Mouse (Mus musculus): Measurements from ENCODE around the gene Rxfp4. TPM values are rescaled to one million over a fixed set of nuclear protein-coding genes. Genes with fewer than 3 reads are reported as not detected.

The Rxfp4 gene
- polyA plus RNA-seq, 1 experiment from 2014 or later = not detected

DNA sequence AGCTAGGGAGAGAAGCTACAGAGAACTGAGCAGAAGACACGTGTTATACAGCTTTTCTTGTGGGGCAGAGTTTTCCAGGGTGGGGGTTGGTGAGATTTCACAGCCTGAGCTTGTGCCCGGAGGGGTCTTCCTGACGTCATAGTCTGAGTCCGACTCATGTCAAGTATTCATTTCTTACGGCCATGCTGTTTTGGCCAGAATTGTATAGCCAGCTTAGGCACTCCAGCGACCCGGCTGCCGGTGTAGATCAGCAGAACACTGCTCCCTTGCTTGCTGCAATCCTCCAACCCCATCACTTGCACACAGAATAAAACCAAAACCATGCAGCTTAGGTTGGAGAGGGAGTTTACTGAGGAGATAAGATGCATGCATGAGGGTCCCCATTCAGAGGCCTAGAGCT lies 2.7 kb upstream of the Rxfp4 start:
- DNase-seq (ENCODE audit: low spot score) (no peak), ATAC-seq (ENCODE audit: insufficient read depth, low FRiP score, low TSS enrichment) (no peak)
- 77% methylated on average over 8 of the region's 8 CpGs for WGBS
- Histone ChIP-seq H3K27me3 (ENCODE audit: control insufficient read depth, insufficient read depth, low read length) (no peaks in the 10 kb centered on the region), H3K4me2 (ENCODE audit: low read depth) (no peak overlapping the region), H3K27ac (ENCODE audit: low read depth, low read length) (no peak overlapping the region), H3K36me3 (ENCODE audit: control insufficient read depth, insufficient read depth, low read length) (no peaks in the 10 kb centered on the region), H3K4me1 (ENCODE audit: control insufficient read depth, insufficient read depth, low read length) (no peaks in the 10 kb centered on the region), H3K4me3 (ENCODE audit: low read depth, low read length) (no peak overlapping the region), H3K9ac (ENCODE audit: low read length) (no peak overlapping the region), H3K9me3 (ENCODE audit: control insufficient read depth, low read length) (no peaks in the 10 kb centered on the region)

DNA sequence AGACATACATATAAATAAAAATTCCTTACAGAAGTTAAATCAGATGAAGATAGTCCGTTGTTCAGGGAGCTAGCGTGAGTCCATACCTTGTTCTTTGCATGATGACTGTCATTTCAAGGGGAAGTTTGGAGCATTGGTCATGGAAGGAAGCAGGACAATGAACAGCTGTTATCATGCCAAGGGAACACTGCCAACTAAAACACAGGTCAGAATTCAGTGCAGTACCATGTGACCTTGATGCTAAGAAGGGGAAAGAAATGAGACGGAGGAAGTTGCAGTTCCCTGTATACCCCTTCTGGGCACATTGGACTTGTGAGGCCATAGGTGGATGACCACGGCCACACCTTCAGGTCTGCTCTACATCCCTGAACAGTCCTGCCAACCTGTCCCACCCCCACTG lies 1.7 kb upstream of the Rxfp4 start:
- Histone ChIP-seq H3K36me3 (ENCODE audit: control insufficient read depth, insufficient read depth, low read length) (no peaks in the 10 kb centered on the region), H3K27ac (ENCODE audit: low read depth, low read length) (no peak overlapping the region), H3K4me2 (ENCODE audit: low read depth) (no peak overlapping the region), H3K27me3 (ENCODE audit: control insufficient read depth, insufficient read depth, low read length) (no peaks in the 10 kb centered on the region), H3K4me3 (ENCODE audit: low read depth, low read length) (no peak overlapping the region), H3K9me3 (ENCODE audit: control insufficient read depth, low read length) (no peaks in the 10 kb centered on the region), H3K9ac (ENCODE audit: low read length) (no peak overlapping the region), H3K4me1 (ENCODE audit: control insufficient read depth, insufficient read depth, low read length) (no peaks in the 10 kb centered on the region)
- DNase-seq (ENCODE audit: low spot score) (no peak), ATAC-seq (ENCODE audit: insufficient read depth, low FRiP score, low TSS enrichment) (no peak)
- 94% methylated on average over 4 of the region's 4 CpGs for WGBS

- Histone ChIP-seq H3K4me3 (ENCODE audit: low read depth, low read length) (no peak overlapping the region), H3K9ac (ENCODE audit: low read length) (no peak overlapping the region), H3K4me1 (ENCODE audit: control insufficient read depth, insufficient read depth, low read length) (no peaks in the 10 kb centered on the region), H3K27me3 (ENCODE audit: control insufficient read depth, insufficient read depth, low read length) (no peaks in the 10 kb centered on the region), H3K36me3 (ENCODE audit: control insufficient read depth, insufficient read depth, low read length) (no peaks in the 10 kb centered on the region), H3K4me2 (ENCODE audit: low read depth) (no peak overlapping the region), H3K27ac (ENCODE audit: low read depth, low read length) (no peak overlapping the region), H3K9me3 (ENCODE audit: control insufficient read depth, low read length) (no peaks in the 10 kb centered on the region)
- ATAC-seq (ENCODE audit: insufficient read depth, low FRiP score, low TSS enrichment) = no peak
- no peak for DNase-seq (ENCODE audit: low spot score)
- 83% methylated on average over 6 of the region's 6 CpGs for WGBS
Observed at GRCm38 (mm10) chr3:88653516-88654370, 801 bp upstream of the Rxfp4 start.

DNA sequence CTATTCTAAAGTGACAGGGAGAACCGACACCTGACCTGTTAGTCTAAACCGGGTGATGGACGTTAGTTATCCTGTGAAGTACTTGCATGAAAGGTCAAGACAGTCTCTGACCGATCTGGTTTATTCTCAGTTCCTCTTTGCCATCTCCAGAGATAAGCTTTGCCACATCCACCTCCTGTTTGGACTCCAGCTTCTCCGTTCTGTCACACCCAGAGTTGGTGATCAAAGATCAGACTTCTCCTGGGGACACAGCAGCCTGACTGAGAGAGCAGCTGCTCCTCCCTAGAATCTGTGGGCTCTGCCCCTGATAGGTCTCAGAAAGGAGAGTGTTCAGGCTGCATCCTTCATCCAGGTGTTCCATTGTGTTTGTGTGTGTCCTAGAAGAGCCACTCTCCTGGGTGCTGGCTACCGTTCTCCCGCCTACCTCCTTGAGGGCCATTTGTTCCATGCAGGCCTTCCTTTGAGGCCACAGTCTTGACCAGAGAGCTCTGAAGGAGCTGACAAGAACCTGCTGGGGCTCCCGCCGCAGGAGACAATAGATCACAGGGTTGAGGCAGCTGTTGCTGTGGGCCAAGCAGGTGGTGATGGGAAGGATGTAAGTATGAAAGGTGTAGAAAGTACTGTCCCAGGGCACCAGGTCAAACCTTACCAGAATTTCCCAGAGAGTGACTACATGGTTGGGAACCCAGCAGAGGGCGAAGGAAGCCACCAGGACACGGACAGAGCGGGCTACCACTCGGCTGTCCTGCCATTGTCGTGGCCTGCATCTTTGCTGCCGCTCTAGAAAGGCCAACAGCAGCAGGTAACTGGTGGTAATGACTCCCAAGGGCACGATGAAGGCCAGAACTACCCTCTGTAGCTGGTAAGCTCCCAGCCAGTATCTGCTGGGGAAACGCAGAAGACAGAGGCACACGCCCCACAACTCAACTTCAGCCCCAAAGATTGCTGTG lies 998 bp downstream of the Rxfp4 start:
- Histone ChIP-seq H3K4me3 (ENCODE audit: low read depth, low read length) (no peak overlapping the region), H3K27me3 (ENCODE audit: control insufficient read depth, insufficient read depth, low read length) (no peaks in the 10 kb centered on the region), H3K27ac (ENCODE audit: low read depth, low read length) (no peak overlapping the region), H3K36me3 (ENCODE audit: control insufficient read depth, insufficient read depth, low read length) (peaks cover 5% of the 10 kb centered on the region; the same call in 1 of the 2 replicates), H3K4me1 (ENCODE audit: control insufficient read depth, insufficient read depth, low read length) (no peaks in the 10 kb centered on the region), H3K4me2 (ENCODE audit: low read depth) (no peak overlapping the region), H3K9ac (ENCODE audit: low read length) (no peak overlapping the region), H3K9me3 (ENCODE audit: control insufficient read depth, low read length) (no peaks in the 10 kb centered on the region)
- no peak; the same call in 1 of the 2 replicates for ATAC-seq (ENCODE audit: insufficient read depth, low FRiP score, low TSS enrichment)
- WGBS = 82% methylated on average over 18 of the region's 18 CpGs
- DNase-seq (ENCODE audit: low spot score) = no peak

DNA sequence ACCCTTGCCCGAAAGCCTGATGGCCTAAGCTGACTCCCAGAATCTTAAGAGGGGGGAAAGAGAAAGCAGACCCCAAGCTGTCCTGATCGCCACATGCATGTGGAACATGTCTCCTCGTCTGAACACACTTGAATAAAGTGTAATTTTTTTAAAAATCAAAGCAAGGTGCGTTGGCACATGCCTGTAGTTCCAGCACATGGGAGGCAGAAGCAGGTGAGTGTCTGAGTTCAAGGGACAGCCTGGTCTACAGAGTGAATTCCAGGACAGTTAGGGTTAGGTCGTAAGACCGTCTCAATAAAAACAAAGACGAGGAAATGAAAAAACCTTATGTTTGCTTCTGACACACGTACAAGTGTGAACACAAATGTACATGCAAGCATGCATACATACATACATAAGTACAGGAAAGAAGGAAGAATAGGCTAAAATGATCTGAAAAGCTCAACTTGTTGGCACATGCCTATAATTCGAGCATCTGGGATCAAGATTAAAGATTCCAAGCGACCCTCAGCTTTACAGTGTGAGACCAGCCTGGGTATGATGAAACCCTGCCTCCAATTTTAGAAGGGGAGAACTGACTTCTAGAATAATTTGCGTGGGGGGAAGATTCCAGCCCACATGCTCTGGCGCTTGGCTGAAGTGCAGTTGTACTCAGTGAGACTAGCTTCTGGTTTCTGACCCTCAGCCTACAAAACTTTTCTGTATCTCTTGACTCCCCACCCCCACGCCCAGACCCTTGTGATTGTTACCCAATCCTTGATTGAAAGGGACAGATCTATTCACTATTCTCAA lies 2.0 kb downstream of the Rxfp4 start:
- Histone ChIP-seq H3K4me1 (ENCODE audit: control insufficient read depth, insufficient read depth, low read length) (no peaks in the 10 kb centered on the region), H3K9me3 (ENCODE audit: control insufficient read depth, low read length) (no peaks in the 10 kb centered on the region), H3K9ac (ENCODE audit: low read length) (no peak overlapping the region), H3K4me2 (ENCODE audit: low read depth) (no peak overlapping the region), H3K27ac (ENCODE audit: low read depth, low read length) (no peak overlapping the region), H3K36me3 (ENCODE audit: control insufficient read depth, insufficient read depth, low read length) (peaks cover 12% of the 10 kb centered on the region), H3K27me3 (ENCODE audit: control insufficient read depth, insufficient read depth, low read length) (no peaks in the 10 kb centered on the region), H3K4me3 (ENCODE audit: low read depth, low read length) (no peak overlapping the region)
- ATAC-seq (ENCODE audit: insufficient read depth, low FRiP score, low TSS enrichment) (no peak), DNase-seq (ENCODE audit: low spot score) (no peak)
- 84% methylated on average over 13 of the region's 13 CpGs for WGBS

- Histone ChIP-seq H3K27me3 (ENCODE audit: control insufficient read depth, insufficient read depth, low read length) (no peaks in the 10 kb centered on the region), H3K4me2 (ENCODE audit: low read depth) (no peak overlapping the region), H3K36me3 (ENCODE audit: control insufficient read depth, insufficient read depth, low read length) (peaks cover 15% of the 10 kb centered on the region), H3K9me3 (ENCODE audit: control insufficient read depth, low read length) (no peaks in the 10 kb centered on the region), H3K4me1 (ENCODE audit: control insufficient read depth, insufficient read depth, low read length) (no peaks in the 10 kb centered on the region), H3K4me3 (ENCODE audit: low read depth, low read length) (no peak overlapping the region), H3K27ac (ENCODE audit: low read depth, low read length) (no peak overlapping the region), H3K9ac (ENCODE audit: low read length) (no peak overlapping the region)
- ATAC-seq (ENCODE audit: insufficient read depth, low FRiP score, low TSS enrichment) = no peak
- DNase-seq (ENCODE audit: low spot score) = no peak
- WGBS = 96% methylated on average over 13 of the region's 13 CpGs
Observed at GRCm38 (mm10) chr3:88649967-88650366, 3.0 kb downstream of the Rxfp4 start.

DNA sequence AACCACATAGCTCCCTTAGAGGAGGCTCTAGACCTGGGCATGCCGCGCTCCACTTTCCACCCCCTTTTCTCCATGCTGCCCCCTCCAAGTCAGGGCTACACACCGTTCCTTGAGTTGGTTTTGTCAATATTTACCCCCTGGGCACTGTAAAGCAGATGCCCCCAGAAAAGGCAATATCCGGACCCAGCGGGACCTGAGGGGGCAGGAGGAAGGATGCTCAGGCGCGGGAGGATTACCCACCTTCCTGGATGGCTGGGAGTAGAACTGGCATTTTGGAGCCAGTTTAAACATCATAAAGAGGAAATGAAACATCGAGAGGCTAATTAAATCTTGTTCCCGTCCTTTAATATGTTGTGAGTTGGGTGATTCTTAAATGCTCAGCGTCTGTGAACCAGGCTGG lies 3.8 kb downstream of the Rxfp4 start:
- WGBS = 81% methylated on average over 10 of the region's 10 CpGs
- H3K4me1 ChIP-seq (ENCODE audit: control insufficient read depth, insufficient read depth, low read length) = no peaks in the 10 kb centered on the region
- no peak overlapping the region for H3K4me2 ChIP-seq (ENCODE audit: low read depth)
- H3K9me3 ChIP-seq (ENCODE audit: control insufficient read depth, low read length) = no peaks in the 10 kb centered on the region
- no peak overlapping the region for H3K9ac ChIP-seq (ENCODE audit: low read length)
- DNase-seq (ENCODE audit: low spot score) = no peak
- no peaks in the 10 kb centered on the region for H3K27me3 ChIP-seq (ENCODE audit: control insufficient read depth, insufficient read depth, low read length)
- H3K4me3 ChIP-seq (ENCODE audit: low read depth, low read length) = no peak overlapping the region
- ATAC-seq (ENCODE audit: insufficient read depth, low FRiP score, low TSS enrichment) = no peak
- no peak overlapping the region for H3K27ac ChIP-seq (ENCODE audit: low read depth, low read length)
- peaks cover 18% of the 10 kb centered on the region for H3K36me3 ChIP-seq (ENCODE audit: control insufficient read depth, insufficient read depth, low read length)

DNA sequence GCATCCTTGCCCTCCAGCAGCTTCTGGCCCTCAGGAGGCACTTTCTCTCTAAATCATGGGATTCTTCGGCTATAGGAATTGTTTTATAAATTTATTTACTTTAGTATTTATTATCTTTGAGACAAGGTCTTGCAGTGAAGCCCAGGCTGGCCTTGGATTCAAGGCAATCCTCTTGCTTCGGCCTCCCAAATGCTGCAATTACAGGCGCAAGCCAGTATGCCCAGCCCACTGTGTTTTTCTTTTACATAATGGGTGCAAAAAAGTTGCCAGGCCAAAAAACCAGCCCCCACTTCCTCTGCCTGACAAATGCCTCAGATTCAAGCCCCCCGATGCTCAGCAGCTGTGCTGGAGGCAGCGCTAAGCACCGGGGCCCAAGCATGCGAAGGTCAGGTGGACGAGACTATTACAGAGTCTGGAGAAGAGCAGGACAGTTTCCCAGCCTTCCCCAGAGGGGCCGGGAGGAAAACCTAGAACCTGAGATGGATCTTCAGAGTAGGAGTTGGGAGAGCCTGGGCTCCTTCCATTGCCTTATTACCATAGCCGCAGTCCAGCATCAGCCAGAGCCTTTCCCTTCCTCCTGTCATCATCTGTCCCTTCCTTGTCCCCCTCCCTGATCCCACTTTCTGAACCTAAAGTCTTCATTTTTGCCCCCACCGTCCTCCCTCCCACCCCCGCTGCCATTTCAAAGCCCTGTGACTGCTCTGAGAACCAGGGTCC lies 4.3 kb downstream of the Rxfp4 start:
- DNase-seq (ENCODE audit: low spot score) (no peak), ATAC-seq (ENCODE audit: insufficient read depth, low FRiP score, low TSS enrichment) (no peak)
- Histone ChIP-seq H3K27me3 (ENCODE audit: control insufficient read depth, insufficient read depth, low read length) (no peaks in the 10 kb centered on the region), H3K9ac (ENCODE audit: low read length) (no peak overlapping the region), H3K36me3 (ENCODE audit: control insufficient read depth, insufficient read depth, low read length) (peaks cover 23% of the 10 kb centered on the region), H3K27ac (ENCODE audit: low read depth, low read length) (no peak overlapping the region), H3K4me2 (ENCODE audit: low read depth) (no peak overlapping the region), H3K9me3 (ENCODE audit: control insufficient read depth, low read length) (no peaks in the 10 kb centered on the region), H3K4me1 (ENCODE audit: control insufficient read depth, insufficient read depth, low read length) (no peaks in the 10 kb centered on the region), H3K4me3 (ENCODE audit: low read depth, low read length) (no peak overlapping the region)
- 85% methylated on average over 12 of the region's 12 CpGs for WGBS
